ENCODE assay signal across 24 mouse cellular contexts in the genomic region with DNA sequence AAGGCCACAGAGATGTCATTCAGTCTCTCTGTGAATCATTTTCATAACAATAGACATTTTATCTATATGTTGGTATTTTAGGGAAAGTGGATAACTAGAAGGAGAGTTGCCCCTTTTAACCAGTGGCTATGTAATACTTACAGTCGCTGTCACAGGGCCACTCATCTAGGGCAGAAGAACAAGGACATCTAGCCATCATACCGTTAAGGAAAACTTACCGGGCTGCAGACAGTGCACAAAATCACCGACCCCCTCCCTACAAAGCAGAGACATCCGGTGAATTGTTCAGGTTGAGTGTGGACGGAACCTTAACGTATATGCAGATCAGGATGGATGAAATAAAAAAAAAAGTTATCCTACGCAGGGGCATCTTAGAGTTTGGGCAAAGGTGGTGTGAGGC.
"Had no signal": no experiment of that assay in that cellular context is flagged by ENCODE, and none has a peak within 500 bp of the region (broad histone marks: within the 10 kb centered on the region; RNA-seq: fewer than 3 reads in every experiment).

No protein-coding gene starts in this region.

- H3K4me3 ChIP-seq: heart, embryonic 12.5 days; hindbrain, embryonic 13.5 days; hindbrain, embryonic 15.5 days; kidney, embryonic 15.5 days; limb, embryonic 13.5 days; limb, embryonic 15.5 days; liver, embryonic 13.5 days had no signal

- H3K36me3 ChIP-seq: hindbrain, embryonic 15.5 days had no signal

- ATAC-seq: hindbrain, postnatal 0 days; intestine, embryonic 16.5 days had no signal

- H3K9ac ChIP-seq: forebrain, postnatal 0 days; heart, embryonic 12.5 days; hindbrain, embryonic 13.5 days; hindbrain, embryonic 15.5 days; kidney, embryonic 15.5 days; limb, embryonic 13.5 days; limb, embryonic 15.5 days; liver, embryonic 13.5 days had no signal

- H3K4me2 ChIP-seq: heart, embryonic 12.5 days; hindbrain, embryonic 13.5 days; hindbrain, embryonic 15.5 days; kidney, embryonic 15.5 days; limb, embryonic 13.5 days; limb, embryonic 15.5 days; liver, embryonic 11.5 days; liver, embryonic 13.5 days had no signal

- DNase-seq: forebrain, postnatal 0 days; gastrocnemius, postnatal 10 days; gastrocnemius, postnatal 25 days; heart, adult 18-20 months; heart, postnatal 10 days; kidney, adult 11 months; kidney, adult 2 months; kidney, adult 9 months; kidney, postnatal 14 days; kidney, postnatal 36 days; layer of hippocampus, adult 9-11 months; layer of hippocampus, postnatal 36 days; left cerebral cortex, postnatal 4 days; liver, embryonic 13.5 days had no signal

- H3K27ac ChIP-seq: hindbrain, embryonic 13.5 days; hindbrain, embryonic 15.5 days; hindbrain, postnatal 0 days; kidney, embryonic 15.5 days; kidney, postnatal 0 days; liver, embryonic 13.5 days had no signal

- H3K9me3 ChIP-seq: heart, embryonic 12.5 days; hindbrain, embryonic 13.5 days; hindbrain, embryonic 15.5 days; kidney, embryonic 15.5 days; limb, embryonic 13.5 days; limb, embryonic 15.5 days; liver, embryonic 13.5 days had no signal

- H3K27me3 ChIP-seq: heart, embryonic 12.5 days; hindbrain, embryonic 13.5 days; hindbrain, embryonic 15.5 days; kidney, embryonic 15.5 days; limb, embryonic 13.5 days; limb, embryonic 15.5 days; liver, embryonic 13.5 days had no signal

- H3K4me1 ChIP-seq: liver, embryonic 13.5 days had no signal
